Mouse (Mus musculus): ENCODE measurements around the gene Cby3. TPM values are rescaled to one million over a fixed set of nuclear protein-coding genes. Genes with fewer than 3 reads are reported as not detected.

Gene Cby3
- polyA plus RNA-seq, 1 experiment from 2014 or later, result 1.2 TPM

DNA sequence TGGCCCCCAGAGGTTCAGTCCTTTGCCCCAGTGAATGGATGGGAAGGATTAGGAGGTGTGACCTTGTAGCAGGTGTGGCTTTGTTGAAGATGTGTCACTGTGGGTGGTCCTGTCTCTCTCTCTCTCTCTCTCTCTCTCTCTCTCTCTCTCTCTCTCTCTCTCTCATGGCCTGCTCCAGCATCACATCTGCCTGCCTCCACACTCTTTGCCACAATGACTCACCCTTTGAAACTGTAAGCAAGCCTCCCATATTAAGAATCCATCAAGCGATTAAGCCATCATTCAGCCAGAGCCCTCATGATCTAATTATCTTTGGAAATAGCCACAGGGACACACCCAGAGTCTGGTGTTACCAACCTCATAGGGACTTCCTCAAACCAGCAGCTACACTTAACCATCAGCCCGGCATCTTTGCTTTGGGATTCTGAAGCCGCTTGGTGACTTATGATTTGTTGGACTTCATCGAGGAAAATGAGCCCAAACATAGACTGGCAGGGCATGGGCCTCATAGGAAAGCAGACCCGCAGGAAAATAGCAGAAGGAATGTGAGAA lies 15.2 kb downstream of the Cby3 start:
- WGBS, result 87% methylated on average over 5 of the region's 5 CpGs
- H3K9ac ChIP-seq (replicated peaks), result no peak overlapping the region

DNA sequence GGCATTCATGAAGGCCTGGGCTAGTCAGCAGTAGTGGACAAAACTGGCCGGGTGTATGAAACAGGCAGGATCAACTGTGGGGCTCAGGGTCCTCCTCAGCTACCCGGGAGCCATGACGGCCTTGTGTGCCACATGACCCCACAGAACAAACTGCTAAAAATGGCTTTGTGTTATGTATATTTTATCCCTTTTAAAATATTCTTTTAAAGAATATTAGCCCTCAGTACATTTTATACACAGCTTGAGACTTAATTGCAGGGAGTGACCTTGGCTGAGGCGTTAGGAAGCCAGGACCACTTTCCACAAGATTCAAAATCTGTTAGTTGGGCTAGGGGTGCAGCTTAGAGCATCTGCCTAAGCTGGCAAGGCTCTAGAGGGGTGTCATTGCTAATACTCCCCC lies 16.7 kb downstream of the Cby3 start:
- H3K9me3 ChIP-seq, result no peaks in the 10 kb centered on the region
- H3K4me3 ChIP-seq, result peak overlapping the region; percentile 35; the same call in 1 of the 2 replicates
- peak overlapping the region; percentile 82 for H3K27ac ChIP-seq (replicated peaks)
- peak; percentile 61 for ATAC-seq (replicated peaks)
- WGBS, result 56% methylated on average over 4 of the region's 4 CpGs
- peaks cover 13% of the 10 kb centered on the region for H3K4me1 ChIP-seq
- no peaks in the 10 kb centered on the region for H3K36me3 ChIP-seq
- H3K27me3 ChIP-seq, result no peaks in the 10 kb centered on the region
- H3K4me2 ChIP-seq (replicated peaks), result peak overlapping the region; percentile 50
- peak overlapping the region; percentile 49 for H3K9ac ChIP-seq (replicated peaks)

More for the DNA sequence above, 15.2 kb downstream of the Cby3 start:
- H3K4me1 ChIP-seq, result peaks cover 13% of the 10 kb centered on the region
- ATAC-seq (replicated peaks), result no peak
- H3K36me3 ChIP-seq, result no peaks in the 10 kb centered on the region
- no peak overlapping the region for H3K4me3 ChIP-seq
- no peak overlapping the region for H3K27ac ChIP-seq (replicated peaks)
- no peaks in the 10 kb centered on the region for H3K9me3 ChIP-seq
- H3K27me3 ChIP-seq, result no peaks in the 10 kb centered on the region
- H3K4me2 ChIP-seq (replicated peaks), result no peak overlapping the region

- Histone ChIP-seq H3K9me3 (no peaks in the 10 kb centered on the region), H3K27me3 (no peaks in the 10 kb centered on the region), H3K4me3 (peak overlapping the region; percentile 35), H3K9ac (replicated peaks) (peak overlapping the region; percentile 49), H3K27ac (replicated peaks) (peak overlapping the region; percentile 82), H3K36me3 (no peaks in the 10 kb centered on the region), H3K4me1 (peaks cover 18% of the 10 kb centered on the region), H3K4me2 (replicated peaks) (peak overlapping the region; percentile 50)
- peak; percentile 47 for ATAC-seq (replicated peaks)
- under 1% methylated on average over 18 of the region's 18 CpGs for WGBS
Measured at GRCm38 (mm10) chr11:50371399-50371841, 17.2 kb downstream of the Cby3 start.

DNA sequence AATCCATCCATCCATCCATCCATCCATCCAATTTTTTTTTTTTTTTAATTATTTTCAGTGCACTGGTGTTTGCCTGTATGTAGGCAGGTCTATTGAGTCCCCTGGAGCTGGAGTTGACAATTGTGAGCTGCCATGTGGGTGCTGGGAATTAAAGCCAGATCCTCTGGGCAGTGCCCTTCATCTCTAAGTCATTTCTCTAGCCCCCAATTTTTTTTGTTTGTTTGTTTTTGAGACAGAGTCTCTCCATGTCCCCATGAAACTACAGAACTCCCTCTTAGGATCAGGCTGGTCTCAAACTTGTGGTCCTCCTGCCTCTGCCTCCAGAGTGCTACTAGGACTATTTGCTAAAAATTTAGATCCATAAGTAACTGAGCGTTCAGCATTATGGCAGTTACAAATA lies 17.6 kb downstream of the Cby3 start:
- Histone ChIP-seq H3K4me1 (peaks cover 21% of the 10 kb centered on the region), H3K4me2 (replicated peaks) (peak overlapping the region; percentile 50; the same call in 1 of the 2 replicates), H3K36me3 (no peaks in the 10 kb centered on the region), H3K27ac (replicated peaks) (peak overlapping the region; percentile 82), H3K4me3 (no peak overlapping the region; the same call in 1 of the 2 replicates), H3K9ac (replicated peaks) (peak overlapping the region; percentile 49), H3K27me3 (no peaks in the 10 kb centered on the region), H3K9me3 (no peaks in the 10 kb centered on the region)
- no peak for ATAC-seq (replicated peaks)
- WGBS, result 98% methylated on average over 1 of the region's 1 CpGs

DNA sequence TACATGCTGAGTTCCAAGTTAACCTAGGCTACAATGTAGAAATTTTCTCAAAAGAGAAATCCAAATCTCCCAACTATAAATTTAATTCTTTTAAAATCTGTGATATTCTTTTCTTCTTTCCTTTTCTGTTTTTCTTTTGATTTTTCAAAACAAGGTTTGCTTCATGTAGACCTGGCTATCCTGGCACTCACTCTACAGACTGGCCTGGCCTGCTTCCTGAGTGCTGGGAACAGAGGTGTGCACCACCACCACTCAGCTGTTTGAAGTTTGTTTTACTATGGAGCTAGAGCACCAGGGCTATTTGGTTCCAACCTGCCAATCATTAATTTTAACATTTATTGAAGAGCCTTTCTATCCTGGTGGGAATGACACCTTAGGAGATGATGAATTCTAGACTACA lies 18.8 kb downstream of the Cby3 start:
- peaks cover 21% of the 10 kb centered on the region for H3K4me1 ChIP-seq
- H3K27ac ChIP-seq (replicated peaks), result no peak overlapping the region
- no peaks in the 10 kb centered on the region for H3K36me3 ChIP-seq
- no peak overlapping the region for H3K9ac ChIP-seq (replicated peaks)
- no peak overlapping the region for H3K4me2 ChIP-seq (replicated peaks)
- H3K4me3 ChIP-seq, result no peak overlapping the region
- no peaks in the 10 kb centered on the region for H3K27me3 ChIP-seq
- ATAC-seq (replicated peaks), result no peak
- H3K9me3 ChIP-seq, result no peaks in the 10 kb centered on the region

DNA sequence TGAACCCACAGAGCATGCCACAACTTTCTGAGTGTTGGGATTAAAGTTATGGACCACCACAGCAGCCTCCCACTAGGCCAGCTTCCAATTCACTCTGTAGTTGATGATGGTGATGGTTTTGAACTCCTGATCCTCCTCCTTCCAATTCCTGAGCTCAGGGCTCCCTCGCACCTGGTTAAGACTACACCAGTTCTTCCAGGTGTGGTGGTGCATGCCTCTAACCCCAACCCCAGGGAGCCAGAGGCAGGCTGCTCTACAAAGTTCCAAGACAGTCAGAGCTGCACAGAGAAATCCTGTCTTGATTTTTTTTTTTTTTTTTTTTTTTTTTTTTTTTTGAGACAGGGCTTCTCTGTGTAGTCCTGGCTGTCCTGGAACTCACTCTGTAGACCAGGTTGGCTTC lies 19.4 kb downstream of the Cby3 start:
- Histone ChIP-seq H3K36me3 (no peaks in the 10 kb centered on the region), H3K4me2 (replicated peaks) (no peak overlapping the region), H3K27me3 (no peaks in the 10 kb centered on the region), H3K27ac (replicated peaks) (no peak overlapping the region), H3K9me3 (no peaks in the 10 kb centered on the region), H3K9ac (replicated peaks) (no peak overlapping the region), H3K4me3 (no peak overlapping the region), H3K4me1 (peaks cover 21% of the 10 kb centered on the region)
- no peak for ATAC-seq (replicated peaks)
- 93% methylated on average over 1 of the region's 1 CpGs for WGBS

GRCm38 (mm10) chr11:50374286-50375015 lies 20.2 kb downstream of the Cby3 start:
- no peak for ATAC-seq (replicated peaks)
- Histone ChIP-seq H3K4me1 (peaks cover 26% of the 10 kb centered on the region), H3K4me3 (no peak overlapping the region), H3K27me3 (no peaks in the 10 kb centered on the region), H3K4me2 (replicated peaks) (no peak overlapping the region), H3K9ac (replicated peaks) (no peak overlapping the region), H3K27ac (replicated peaks) (no peak overlapping the region), H3K36me3 (peaks cover 5% of the 10 kb centered on the region), H3K9me3 (no peaks in the 10 kb centered on the region)
- 86% methylated on average over 13 of the region's 13 CpGs for WGBS

DNA sequence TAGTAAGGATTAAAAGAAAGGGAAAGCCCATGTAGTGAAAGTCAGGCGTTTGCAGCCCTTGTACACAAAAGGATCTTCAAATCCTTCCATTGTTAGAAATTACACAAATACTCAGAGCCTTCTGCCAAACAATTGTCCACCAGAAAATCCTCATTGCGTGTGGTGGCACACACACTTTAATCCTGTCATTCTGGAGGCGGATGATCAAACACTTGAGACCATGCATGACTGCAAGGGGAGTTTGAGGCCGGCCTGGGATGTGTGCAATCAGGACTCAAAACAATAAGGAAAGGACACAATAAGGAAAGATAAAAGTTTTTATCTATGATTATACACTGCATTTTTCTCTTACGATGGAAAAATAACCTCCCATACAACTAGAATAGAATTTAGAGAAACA lies 21.2 kb downstream of the Cby3 start:
- no peak overlapping the region for H3K4me3 ChIP-seq
- no peak overlapping the region for H3K4me2 ChIP-seq (replicated peaks)
- H3K36me3 ChIP-seq, result peaks cover 9% of the 10 kb centered on the region
- no peaks in the 10 kb centered on the region for H3K9me3 ChIP-seq
- 55% methylated on average over 5 of the region's 5 CpGs for WGBS
- H3K4me1 ChIP-seq, result peaks cover 34% of the 10 kb centered on the region
- H3K27ac ChIP-seq (replicated peaks), result no peak overlapping the region
- no peak overlapping the region for H3K9ac ChIP-seq (replicated peaks)
- no peak for ATAC-seq (replicated peaks)
- no peaks in the 10 kb centered on the region for H3K27me3 ChIP-seq

DNA sequence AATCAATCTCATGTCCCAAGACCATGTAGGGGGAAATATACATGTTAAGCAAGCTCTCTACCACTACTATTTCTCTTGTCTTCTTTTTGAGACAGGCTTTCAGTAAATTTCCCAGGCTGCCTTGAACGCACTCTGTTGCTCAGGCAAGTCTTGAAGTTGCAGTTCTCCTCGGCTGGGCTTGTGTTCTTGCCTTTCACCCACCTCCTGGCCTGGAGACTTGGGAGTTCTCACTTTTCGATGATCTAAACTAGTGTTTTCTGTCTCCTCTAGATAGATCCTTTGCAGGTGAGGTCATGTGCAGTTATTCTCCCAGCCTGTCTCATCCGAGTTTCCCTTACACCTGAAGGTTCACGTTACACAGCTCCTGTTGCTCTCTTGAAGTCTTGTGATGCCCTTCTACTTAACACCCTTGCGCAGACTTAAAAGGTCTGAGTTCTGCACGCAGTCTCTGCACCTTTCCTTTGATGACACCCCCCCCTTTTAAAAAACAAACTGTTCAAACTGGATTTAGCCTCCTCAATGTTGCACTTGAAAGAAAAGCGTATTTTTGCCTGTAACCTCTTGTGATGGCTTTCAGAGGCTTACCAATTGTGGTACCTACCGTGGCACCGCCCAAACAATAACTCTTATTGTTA lies 22.0 kb downstream of the Cby3 start:
- H3K27ac ChIP-seq (replicated peaks), result peak overlapping the region; percentile 99
- H3K4me3 ChIP-seq, result peak overlapping the region; percentile 87
- no peaks in the 10 kb centered on the region for H3K9me3 ChIP-seq
- H3K4me1 ChIP-seq, result peaks cover 27% of the 10 kb centered on the region
- peaks cover 10% of the 10 kb centered on the region for H3K36me3 ChIP-seq
- WGBS, result 25% methylated on average over 10 of the region's 10 CpGs
- no peaks in the 10 kb centered on the region for H3K27me3 ChIP-seq
- H3K4me2 ChIP-seq (replicated peaks), result peak overlapping the region; percentile 86
- peak overlapping the region; percentile 85 for H3K9ac ChIP-seq (replicated peaks)
- no peak for ATAC-seq (replicated peaks)

DNA sequence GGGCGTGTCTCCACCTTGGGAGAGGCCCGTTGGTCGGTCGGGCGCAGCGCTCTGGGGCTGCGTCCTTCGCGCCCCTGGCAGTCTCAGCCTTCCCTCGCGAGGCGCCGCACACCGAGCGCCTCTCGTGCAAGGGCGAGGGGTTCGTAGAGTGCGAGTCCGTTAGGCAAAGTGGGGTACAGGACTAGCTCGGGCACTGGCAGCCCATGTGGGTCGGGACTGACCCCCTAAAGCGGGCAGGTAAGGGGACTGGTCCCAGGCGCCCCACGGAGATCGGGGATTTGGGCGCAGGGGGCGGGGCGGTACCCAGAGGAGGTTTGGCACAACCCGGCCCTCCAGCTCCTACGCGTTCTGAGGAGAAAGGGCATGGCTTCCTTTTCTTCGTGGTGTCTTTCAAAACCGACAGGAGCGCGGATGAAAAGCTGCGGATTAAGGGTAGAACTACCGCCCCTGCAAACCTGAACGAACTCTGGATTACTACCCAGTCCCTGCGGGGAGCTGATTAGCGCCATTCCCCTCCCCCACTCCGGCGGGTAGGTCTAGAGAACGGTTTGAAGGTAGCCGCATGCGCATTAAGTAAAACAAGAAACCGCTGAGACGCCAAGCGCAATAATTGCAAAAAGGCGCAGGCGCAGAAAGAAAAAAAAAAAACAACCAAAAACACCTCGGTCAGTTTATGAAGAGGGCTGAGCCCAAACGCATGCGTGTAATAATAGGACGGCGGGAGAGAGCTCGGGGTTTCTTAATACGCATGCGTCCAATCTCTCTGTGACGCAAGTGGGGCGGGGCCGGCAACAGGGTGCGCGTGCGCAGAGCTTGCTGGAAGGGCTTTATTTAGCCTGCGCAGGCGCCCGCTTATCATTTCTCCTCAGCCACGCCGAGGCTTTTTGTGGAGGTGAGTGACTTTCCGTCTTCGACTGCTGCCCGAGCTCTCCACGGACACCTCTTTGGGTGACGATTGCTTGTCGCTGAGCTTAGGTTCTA lies 22.9 kb downstream of the Cby3 start, which contains the start of gene Hnrnph1:
TSS of gene Hnrnph1 (plus strand) at position 80 of the 981 bp plus-strand sequence.
- Histone ChIP-seq H3K4me3 (peak within 1 kb of the TSS; percentile 87), H3K27me3 (no peaks in the 10 kb centered on the region), H3K9me3 (no peaks in the 10 kb centered on the region), H3K27ac (replicated peaks) (peak within 1 kb of the TSS; percentile 99), H3K36me3 (peaks cover 15% of the 10 kb centered on the region), H3K4me1 (peaks cover 28% of the 10 kb centered on the region), H3K4me2 (replicated peaks) (peak within 1 kb of the TSS; percentile 86), H3K9ac (replicated peaks) (peak within 1 kb of the TSS; percentile 99)
- ATAC-seq (replicated peaks), result peak; percentile 93
- under 1% methylated on average over 76 of the region's 76 CpGs for WGBS

DNA sequence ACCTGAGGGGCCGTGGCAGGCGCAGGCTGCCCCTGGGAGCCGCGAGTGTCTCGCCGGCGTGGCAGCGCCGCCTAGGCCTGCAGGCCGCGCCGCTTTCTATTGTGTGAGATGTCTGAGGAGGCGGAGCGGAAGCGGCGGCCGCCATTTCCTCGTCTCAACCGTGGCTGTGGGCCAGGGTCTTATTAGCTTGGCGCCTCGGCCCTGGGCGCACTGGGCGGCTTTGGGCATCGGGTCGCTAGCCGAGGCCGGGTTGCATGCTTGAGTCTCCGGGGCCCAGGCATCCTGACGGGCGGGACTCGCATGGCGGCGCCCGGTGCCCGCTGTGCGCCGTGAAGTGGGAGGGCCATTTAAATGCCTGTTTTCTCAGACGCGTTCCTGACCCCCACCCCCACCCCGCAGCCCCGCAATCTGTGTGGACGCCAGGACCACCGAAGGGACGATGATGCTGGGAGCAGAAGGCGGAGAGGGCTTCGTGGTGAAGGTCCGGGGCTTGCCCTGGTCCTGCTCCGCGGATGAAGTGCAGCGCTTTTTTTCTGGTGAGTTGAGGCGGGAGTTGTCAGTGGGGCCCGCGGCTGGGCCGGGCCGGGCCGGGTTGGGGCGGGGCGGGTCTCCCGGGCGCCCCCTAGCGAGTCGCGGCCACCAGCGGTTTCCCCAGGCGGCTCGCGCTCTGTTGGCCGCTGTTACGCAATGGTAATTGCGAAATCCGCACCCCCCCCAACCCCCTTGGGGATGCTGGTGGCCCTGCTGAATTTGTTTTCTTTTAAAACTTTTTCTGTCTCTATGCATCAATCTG lies 23.8 kb downstream of the Cby3 start:
- Histone ChIP-seq H3K4me2 (replicated peaks) (peak overlapping the region; percentile 59), H3K9me3 (no peaks in the 10 kb centered on the region), H3K4me3 (peak overlapping the region; percentile 87), H3K36me3 (peaks cover 23% of the 10 kb centered on the region), H3K27ac (replicated peaks) (peak overlapping the region; percentile 99), H3K9ac (replicated peaks) (peak overlapping the region; percentile 99), H3K4me1 (peaks cover 34% of the 10 kb centered on the region), H3K27me3 (no peaks in the 10 kb centered on the region)
- peak; percentile 81 for ATAC-seq (replicated peaks)
- 1% methylated on average over 71 of the region's 71 CpGs for WGBS
